Mouse (Mus musculus) liver, embryonic 14.5 days (tissue): ENCODE results near the gene Eml2.

Experiments used
- CTCF ChIP-seq: IDR thresholded peaks from 2 replicates; pipeline ENCODE4 v1.5.1; 2016; ENCODE audit warnings: antibody characterized with exemption, low read depth, control low read depth
- EP300 ChIP-seq: IDR thresholded peaks from 2 replicates; pipeline ENCODE4 v1.6.1; 2016; ENCODE audit warnings: antibody characterized with exemption, low read depth

GRCm38 (mm10) chr7:19202065-19202850 is 26.0 kb downstream of the Eml2 start:
- no peak for TF ChIP-seq CTCF
- TF ChIP-seq EP300: no peak
